Mouse (Mus musculus): ENCODE measurements around the gene Fam178b. TPM values are rescaled to one million over a fixed set of nuclear protein-coding genes. Genes with fewer than 3 reads are reported as not detected.

The Fam178b gene
- total and polyA plus RNA-seq, 2 experiments from 2014 or later = 0.32 TPM; not detected in 1

DNA sequence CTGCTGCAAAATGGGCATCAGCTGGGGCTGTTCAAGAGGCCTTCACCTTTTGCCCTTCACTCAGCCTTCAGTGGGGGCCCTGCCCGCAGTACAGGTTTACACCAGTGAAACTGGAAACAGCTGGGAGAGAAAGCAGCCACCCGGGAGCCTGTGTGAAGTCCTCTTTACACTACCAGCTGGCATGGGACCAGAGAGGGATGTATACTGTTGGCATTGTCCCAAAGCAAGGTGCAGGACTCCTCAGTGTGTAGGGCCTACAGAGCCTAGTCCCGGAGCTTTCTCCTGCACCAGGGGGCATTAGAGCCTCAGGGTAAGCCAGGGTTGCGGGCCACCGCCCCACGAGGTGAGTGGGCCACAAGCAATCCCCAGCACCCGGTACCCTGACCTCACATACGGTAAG lies 152.5 kb downstream of the Fam178b start:
- DNase-seq (ENCODE audit: low spot score) (no peak), ATAC-seq (ENCODE audit: low FRiP score) (no peak)
- H3K4me3 ChIP-seq (ENCODE audit: low read depth, low read length) = no peak overlapping the region
- H3K4me1 ChIP-seq (ENCODE audit: insufficient read depth, low read length) = no peaks in the 10 kb centered on the region
- no peaks in the 10 kb centered on the region for H3K9me3 ChIP-seq (ENCODE audit: low read length)
- peaks cover 9% of the 10 kb centered on the region for H3K36me3 ChIP-seq (ENCODE audit: insufficient read depth, low read length)
- no peak overlapping the region for H3K4me2 ChIP-seq (ENCODE audit: low read depth, low read length, poor library complexity, severe bottlenecking)
- WGBS = 71% methylated on average over 8 of the region's 8 CpGs
- TF ChIP-seq CTCF (IDR thresholded peaks at IDR 0.05) = no peak
- no peak overlapping the region for H3K27ac ChIP-seq (ENCODE audit: low read depth, low read length)
- H3K27me3 ChIP-seq (ENCODE audit: insufficient read depth, low read length) = no peaks in the 10 kb centered on the region
- no peak overlapping the region for H3K9ac ChIP-seq (replicated peaks; ENCODE audit: low read length, poor library complexity, severe bottlenecking)

GRCm38 (mm10) chr1:36529875-36530274 lies 153.1 kb downstream of the Fam178b start:
- no peak for TF ChIP-seq CTCF (IDR thresholded peaks at IDR 0.05)
- DNase-seq (ENCODE audit: low spot score) = no peak
- no peak overlapping the region for H3K4me3 ChIP-seq (ENCODE audit: low read depth, low read length)
- H3K27me3 ChIP-seq (ENCODE audit: insufficient read depth, low read length) = no peaks in the 10 kb centered on the region
- no peak overlapping the region for H3K27ac ChIP-seq (ENCODE audit: low read depth, low read length)
- peaks cover 15% of the 10 kb centered on the region for H3K36me3 ChIP-seq (ENCODE audit: insufficient read depth, low read length)
- H3K9ac ChIP-seq (replicated peaks; ENCODE audit: low read length, poor library complexity, severe bottlenecking) = no peak overlapping the region
- 90% methylated on average over 4 of the region's 4 CpGs for WGBS
- H3K4me1 ChIP-seq (ENCODE audit: insufficient read depth, low read length) = no peaks in the 10 kb centered on the region
- no peaks in the 10 kb centered on the region for H3K9me3 ChIP-seq (ENCODE audit: low read length)
- no peak for ATAC-seq (ENCODE audit: low FRiP score)
- H3K4me2 ChIP-seq (ENCODE audit: low read depth, low read length, poor library complexity, severe bottlenecking) = no peak overlapping the region

DNA sequence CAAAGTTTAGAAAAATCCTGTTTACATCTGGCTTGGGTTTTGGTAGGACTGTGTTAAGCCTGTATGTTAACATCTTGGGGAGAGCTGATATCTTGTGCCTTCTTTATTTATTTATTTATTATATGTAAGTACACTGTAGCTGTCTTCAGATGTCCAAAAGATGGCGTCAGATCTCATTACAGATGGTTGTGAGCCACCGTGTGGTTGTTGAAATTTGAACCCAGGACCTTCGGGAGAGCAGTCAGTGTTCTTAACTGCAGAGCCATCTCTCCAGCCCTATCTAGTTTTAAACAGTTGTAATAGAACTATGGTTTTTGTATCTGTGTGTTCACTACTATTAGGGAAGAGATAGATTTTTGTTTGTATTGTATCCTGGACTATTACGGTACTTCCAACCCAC lies 153.7 kb downstream of the Fam178b start:
- WGBS = 95% methylated on average over 4 of the region's 4 CpGs
- TF ChIP-seq CTCF (IDR thresholded peaks at IDR 0.05) = no peak
- H3K27me3 ChIP-seq (ENCODE audit: insufficient read depth, low read length) = no peaks in the 10 kb centered on the region
- H3K9me3 ChIP-seq (ENCODE audit: low read length) = no peaks in the 10 kb centered on the region
- H3K4me3 ChIP-seq (ENCODE audit: low read depth, low read length) = no peak overlapping the region
- no peak overlapping the region for H3K9ac ChIP-seq (replicated peaks; ENCODE audit: low read length, poor library complexity, severe bottlenecking)
- H3K36me3 ChIP-seq (ENCODE audit: insufficient read depth, low read length) = peaks cover 21% of the 10 kb centered on the region
- no peak overlapping the region for H3K4me2 ChIP-seq (ENCODE audit: low read depth, low read length, poor library complexity, severe bottlenecking)
- DNase-seq (ENCODE audit: low spot score) (no peak), ATAC-seq (ENCODE audit: low FRiP score) (no peak)
- no peak overlapping the region for H3K27ac ChIP-seq (ENCODE audit: low read depth, low read length)
- no peaks in the 10 kb centered on the region for H3K4me1 ChIP-seq (ENCODE audit: insufficient read depth, low read length)

- Histone ChIP-seq H3K4me2 (ENCODE audit: low read depth, low read length, poor library complexity, severe bottlenecking) (no peak overlapping the region), H3K9me3 (ENCODE audit: low read length) (no peaks in the 10 kb centered on the region), H3K4me1 (ENCODE audit: insufficient read depth, low read length) (no peaks in the 10 kb centered on the region), H3K27ac (ENCODE audit: low read depth, low read length) (no peak overlapping the region), H3K4me3 (ENCODE audit: low read depth, low read length) (no peak overlapping the region), H3K36me3 (ENCODE audit: insufficient read depth, low read length) (peaks cover 30% of the 10 kb centered on the region), H3K9ac (replicated peaks; ENCODE audit: low read length, poor library complexity, severe bottlenecking) (no peak overlapping the region), H3K27me3 (ENCODE audit: insufficient read depth, low read length) (no peaks in the 10 kb centered on the region)
- ATAC-seq (ENCODE audit: low FRiP score) (no peak), DNase-seq (ENCODE audit: low spot score) (peak; percentile 79)
- 12% methylated on average over 1 of the region's 1 CpGs for WGBS
- TF ChIP-seq CTCF (IDR thresholded peaks at IDR 0.05) = no peak
These were observed 154.6 kb downstream of the Fam178b start for GRCm38 (mm10) chr1:36528351-36528750.

GRCm38 (mm10) chr1:36526903-36527302 lies 156.1 kb downstream of the Fam178b start:
- Histone ChIP-seq H3K4me3 (ENCODE audit: low read depth, low read length) (no peak overlapping the region), H3K4me2 (ENCODE audit: low read depth, low read length, poor library complexity, severe bottlenecking) (no peak overlapping the region), H3K9me3 (ENCODE audit: low read length) (no peaks in the 10 kb centered on the region), H3K36me3 (ENCODE audit: insufficient read depth, low read length) (peaks cover 36% of the 10 kb centered on the region), H3K9ac (replicated peaks; ENCODE audit: low read length, poor library complexity, severe bottlenecking) (no peak overlapping the region), H3K27me3 (ENCODE audit: insufficient read depth, low read length) (no peaks in the 10 kb centered on the region), H3K4me1 (ENCODE audit: insufficient read depth, low read length) (no peaks in the 10 kb centered on the region), H3K27ac (ENCODE audit: low read depth, low read length) (no peak overlapping the region)
- no peak for DNase-seq (ENCODE audit: low spot score)
- TF ChIP-seq CTCF (IDR thresholded peaks at IDR 0.05) = no peak
- no peak for ATAC-seq (ENCODE audit: low FRiP score)
- 90% methylated on average over 10 of the region's 10 CpGs for WGBS

- ATAC-seq (ENCODE audit: low FRiP score) = no peak
- 92% methylated on average over 12 of the region's 12 CpGs for WGBS
These were observed 157.2 kb downstream of the Fam178b start for GRCm38 (mm10) chr1:36525774-36526173.

More at GRCm38 (mm10) chr1:36525774-36526173, 157.2 kb downstream of the Fam178b start:
- H3K4me2 ChIP-seq (ENCODE audit: low read depth, low read length, poor library complexity, severe bottlenecking) = no peak overlapping the region
- no peak overlapping the region for H3K9ac ChIP-seq (replicated peaks; ENCODE audit: low read length, poor library complexity, severe bottlenecking)
- peaks cover 48% of the 10 kb centered on the region for H3K36me3 ChIP-seq (ENCODE audit: insufficient read depth, low read length)
- no peaks in the 10 kb centered on the region for H3K4me1 ChIP-seq (ENCODE audit: insufficient read depth, low read length)
- no peaks in the 10 kb centered on the region for H3K27me3 ChIP-seq (ENCODE audit: insufficient read depth, low read length)
- no peak overlapping the region for H3K27ac ChIP-seq (ENCODE audit: low read depth, low read length)
- no peak for DNase-seq (ENCODE audit: low spot score)
- TF ChIP-seq CTCF (IDR thresholded peaks at IDR 0.05) = no peak
- no peak overlapping the region for H3K4me3 ChIP-seq (ENCODE audit: low read depth, low read length)
- H3K9me3 ChIP-seq (ENCODE audit: low read length) = no peaks in the 10 kb centered on the region

Data from midbrain, postnatal 0 days (tissue).